Mouse (Mus musculus): Measurements from ENCODE around the gene Tmpo.

- no peak for TF ChIP-seq CTCF (IDR thresholded peaks at IDR 0.05)
- TF ChIP-seq EP300 (IDR thresholded peaks at IDR 0.05) = no peak
Measured at GRCm38 (mm10) chr10:91179834-91180233, 1.3 kb downstream of the Tmpo start.

All from lung, postnatal 0 days (tissue).